In genomic region chr13:60826052-60826451, GRCm38 (mm10) we compare ENCODE assay signal across 10 mouse cellular contexts. TPM values are rescaled to one million over a fixed set of nuclear protein-coding genes. Genes with fewer than 3 reads are reported as not detected.
DNase-seq lines count a peak whose midpoint lies in the region; TF ChIP-seq lines count a peak whose summit lies in the region.
"Had no signal": no experiment of that assay in that cellular context is flagged by ENCODE, and none has a peak within 500 bp of the region (broad histone marks: within the 10 kb centered on the region; RNA-seq: fewer than 3 reads in every experiment).

No protein-coding gene starts in this region.

- no peak for TF ChIP-seq CTCF in cerebellum, adult 2 months (IDR thresholded peaks at IDR 0.05; ENCODE audit: borderline replicate concordance, insufficient read depth, low read depth, low read length)

- no peaks in the 10 kb centered on the region for H3K4me1 ChIP-seq in cerebellum, adult 2 months (ENCODE audit: control insufficient read depth, insufficient read depth, low read length)

- intact Hi-C loops in heart, postnatal 14 days (cut with DNase I), result loop anchor here (5.0 kb wide), 2 partner anchors 131 to 416 kb away; no protein-coding TSS in a partner anchor

- no peaks in the 10 kb centered on the region for H3K27me3 ChIP-seq in cerebellum, adult 2 months (ENCODE audit: control insufficient read depth, insufficient read depth, low read length)

- no peak overlapping the region for H3K4me3 ChIP-seq in cerebellum, adult 2 months (replicated peaks; ENCODE audit: insufficient read depth, low read depth, low read length)

- DNase-seq in kidney, adult 18-20 months, result peak; percentile 5
- DNase-seq in kidney, adult 9 months, result no peak
- peak; percentile 9 for DNase-seq in R1 (ENCODE audit: low read depth, low spot score)
- DNase-seq in heart, postnatal 14 days, result peak; percentile 23 to 36
- DNase-seq in naive thymus-derived CD4-positive, alpha-beta T cell, adult 2 months (ENCODE audit: low read depth), result peak; percentile 79
- DNase-seq in urinary bladder, adult 2 months (ENCODE audit: low spot score), result no peak
- no peak for DNase-seq in cerebellum, adult 2 months
- no peak for DNase-seq in layer of hippocampus, adult 18-20 months (ENCODE audit: low spot score in 2 of 2)

- 72% methylated on average over 3 of the region's 3 CpGs for WGBS in cerebellum, adult 2 months

- TF ChIP-seq POLR2A in cerebellum, adult 2 months (IDR thresholded peaks at IDR 0.05; ENCODE audit: borderline replicate concordance, insufficient read depth, low read length), result no peak

- H3K27ac ChIP-seq in cerebellum, adult 2 months (ENCODE audit: insufficient read depth, low read length), result no peak overlapping the region

RNA-seq across cellular contexts. Expression of gene Ctsll3, which starts 23.4 kb away (rescaled TPM):
- total RNA-seq in heart, postnatal 14 days (2021), result not detected
- 0.25 TPM in 1 of 2 replicates, not detected in the other for polyA plus RNA-seq in urinary bladder, adult 2 months (2012; rRNA removed)
- not detected in 2 replicates for polyA plus RNA-seq in cerebellum, adult 2 months (2012; rRNA removed)
- not detected for total RNA-seq in layer of hippocampus, adult 18-20 months (2021)
- total RNA-seq: megakaryocyte-erythroid progenitor cell, adult 5-6 weeks had no signal
- polyA plus RNA-seq: large intestine, adult 2 months had no signal

RNA-seq across cellular contexts. Expression of gene 4930486L24Rik, which starts 38.2 kb away (rescaled TPM):
- total RNA-seq in heart, postnatal 14 days (2021), result 1 to 10 TPM in 1 of 2 experiments, not detected in 1; 1.2 TPM
- polyA plus RNA-seq in urinary bladder, adult 2 months (2012; rRNA removed), result 0.32 TPM in 2 replicates
- polyA plus RNA-seq in cerebellum, adult 2 months (2012; rRNA removed), result 0.34 TPM in 1 of 2 replicates, not detected in the other
- under 1 TPM; 0.30 to 0.36 TPM for total RNA-seq in layer of hippocampus, adult 18-20 months (2021)
- polyA plus RNA-seq: large intestine, adult 2 months had no signal

RNA-seq across cellular contexts. Expression of gene BC051665, which starts 39.9 kb away (rescaled TPM):
- not detected for total RNA-seq in heart, postnatal 14 days (2021)
- polyA plus RNA-seq in urinary bladder, adult 2 months (2012; rRNA removed), result not detected in 2 replicates
- not detected in 2 replicates for polyA plus RNA-seq in cerebellum, adult 2 months (2012; rRNA removed)
- total RNA-seq in layer of hippocampus, adult 18-20 months (2021), result not detected
- total RNA-seq: megakaryocyte-erythroid progenitor cell, adult 5-6 weeks had no signal
- polyA plus RNA-seq: large intestine, adult 2 months had no signal

Comparison
In these comparisons a context has a peak if more than half of its experiments do, and no peak if none do; other contexts are left out.
1. DNase-seq: peak in kidney, adult 18-20 months (single experiment), R1 (single experiment), heart, postnatal 14 days (2 of 2) and naive thymus-derived CD4-positive, alpha-beta T cell, adult 2 months (single experiment); none in kidney, adult 9 months (single experiment), urinary bladder, adult 2 months (single experiment), cerebellum, adult 2 months (0 of 2) and layer of hippocampus, adult 18-20 months (0 of 2).